Mouse (Mus musculus) hindbrain, embryonic 12.5 days (tissue): ENCODE results near the gene Sptlc3. TPM values are rescaled to one million over a fixed set of nuclear protein-coding genes. Genes with fewer than 3 reads are reported as not detected.

ENCODE experiments used
- ATAC-seq: fragments of 200-750 bp; cut with Nextera tagmentation; 2 replicates; pipeline ENCODE4 v1.8.0; 2017; ENCODE audit warnings: moderate TSS enrichment; ENCODE audit not compliant: low FRiP score
- H3K27ac ChIP-seq: fragments of 300-500 bp; sonication (generic); 2 replicates; pipeline ENCODE4 v1.5.1; 2016; ENCODE audit warnings: mild to moderate bottlenecking
- H3K27me3 ChIP-seq: fragments of 300-500 bp; sonication (generic); 2 replicates; pipeline ENCODE4 v1.6.1; 2016; ENCODE audit warnings: mild to moderate bottlenecking
- H3K36me3 ChIP-seq: fragments of 300-500 bp; sonication (generic); 2 replicates; pipeline ENCODE4 v1.6.1; 2016; ENCODE audit warnings: mild to moderate bottlenecking
- H3K4me1 ChIP-seq: fragments of 300-500 bp; sonication (generic); 2 replicates; pipeline ENCODE4 v1.6.1; 2016
- H3K4me2 ChIP-seq: fragments of 300-500 bp; sonication (generic); replicated peaks from 2 replicates; pipeline ENCODE4 v1.6.1; 2016; ENCODE audit warnings: mild to moderate bottlenecking
- H3K4me3 ChIP-seq: fragments of 300-500 bp; sonication (generic); 2 replicates; pipeline ENCODE4 v1.5.1; 2016; ENCODE audit warnings: mild to moderate bottlenecking
- H3K9ac ChIP-seq: fragments of 300-500 bp; sonication (generic); 2 replicates; pipeline ENCODE4 v1.6.1; 2016; ENCODE audit warnings: mild to moderate bottlenecking, moderate library complexity
- H3K9me3 ChIP-seq: fragments of 300-500 bp; sonication (generic); replicated peaks from 2 replicates; pipeline ENCODE4 v1.6.1; 2016; ENCODE audit warnings: mild to moderate bottlenecking
- WGBS: fragments of 180-500 bp; shearing (Covaris S2); methylation state at CpG from one replicate; pipeline ENCODE4 v1.1.7; 2016; 5-methylcytosine and 5-hydroxymethylcytosine counted together
- polyA plus RNA-seq: library from polyadenylated mRNA; unstranded; fragments of >200 nt; fragmentation: Nextera tagmentation; extraction: Ambion mirVana; gene quantifications from 2 replicates; pipeline ENCODE4 v1.2.1, GENCODE M21; 2016

The Sptlc3 gene
- polyA plus RNA-seq: 0.13 and 0.27 TPM in 2 replicates

DNA sequence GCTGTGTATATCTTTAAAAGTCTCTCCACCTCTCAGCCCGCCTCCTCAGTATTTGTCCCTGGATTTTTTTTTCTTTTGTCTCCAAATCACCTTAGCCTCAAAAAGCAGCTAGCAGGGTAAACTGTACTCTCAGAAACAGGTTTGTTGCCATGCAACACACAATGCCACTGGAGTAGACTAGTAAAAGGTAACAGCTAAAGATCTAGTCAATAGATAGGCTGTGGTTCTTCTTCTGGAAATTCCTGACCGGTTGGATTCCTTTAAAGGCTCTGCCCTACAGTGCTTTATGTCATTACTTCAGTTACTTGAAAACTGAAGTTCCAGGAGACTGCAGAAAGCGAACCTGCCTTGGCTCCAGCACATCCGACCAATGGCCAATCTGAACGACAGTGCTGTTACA, at the start of gene Sptlc3:
TSS of gene Sptlc3 (plus strand) at position 78 of the 400 bp plus-strand sequence.
- H3K4me3 ChIP-seq: no peak within 1 kb of the TSS
- H3K36me3 ChIP-seq: no peaks in the 10 kb centered on the region
- H3K27ac ChIP-seq: no peak within 1 kb of the TSS
- no peak within 1 kb of the TSS for H3K4me2 ChIP-seq
- no peaks in the 10 kb centered on the region for H3K4me1 ChIP-seq
- no peaks in the 10 kb centered on the region for H3K27me3 ChIP-seq
- WGBS: 71% methylated on average over 5 of the region's 5 CpGs
- no peak for ATAC-seq
- no peak within 1 kb of the TSS for H3K9ac ChIP-seq
- no peaks in the 10 kb centered on the region for H3K9me3 ChIP-seq

DNA sequence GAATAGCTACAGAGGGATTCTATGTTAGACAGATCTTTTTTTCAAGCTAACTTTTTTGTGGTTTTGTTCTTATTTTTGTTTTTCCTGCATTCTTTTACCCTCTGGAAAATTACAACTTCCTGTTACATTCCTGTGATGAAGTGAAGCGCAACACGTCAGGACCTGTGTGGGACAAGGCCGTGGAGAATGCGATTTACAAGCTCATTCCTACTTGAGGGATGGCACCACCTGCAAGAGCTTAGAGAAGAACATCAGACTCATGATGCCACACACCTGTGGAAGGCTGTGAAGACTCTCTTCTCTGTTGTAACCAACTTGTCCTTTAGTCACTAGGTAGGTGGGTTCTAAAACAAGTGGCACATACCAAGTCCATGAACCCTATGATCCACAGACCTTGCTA, 26.0 kb upstream of the Sptlc3 start:
- ATAC-seq: no peak
- 76% methylated on average over 4 of the region's 4 CpGs for WGBS
- H3K9ac ChIP-seq: no peak overlapping the region
- H3K36me3 ChIP-seq: no peaks in the 10 kb centered on the region
- H3K4me1 ChIP-seq: no peaks in the 10 kb centered on the region
- no peaks in the 10 kb centered on the region for H3K9me3 ChIP-seq
- no peak overlapping the region for H3K4me2 ChIP-seq
- H3K4me3 ChIP-seq: no peak overlapping the region
- no peak overlapping the region for H3K27ac ChIP-seq
- no peaks in the 10 kb centered on the region for H3K27me3 ChIP-seq

DNA sequence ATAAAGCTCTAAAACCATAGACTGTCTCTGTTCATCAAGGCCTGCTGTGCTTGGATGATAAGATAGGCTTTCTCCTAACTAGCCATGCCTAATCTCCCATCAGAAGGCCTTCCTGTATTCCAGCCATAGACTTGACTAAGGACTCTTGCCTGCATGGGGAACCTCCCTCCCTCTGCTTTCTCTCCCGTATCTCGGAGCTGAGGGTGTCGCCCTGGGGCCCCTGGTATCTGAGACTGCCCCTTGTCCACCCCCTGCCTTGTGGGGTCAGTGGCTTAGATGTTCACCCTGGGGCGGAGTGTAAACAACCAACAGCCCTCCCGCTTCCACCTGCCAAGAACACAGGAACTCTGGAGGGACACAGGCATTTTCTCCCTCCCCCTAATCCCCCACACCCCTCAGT, 5.0 kb upstream of the Sptlc3 start:
- Histone ChIP-seq H3K4me1 (no peaks in the 10 kb centered on the region), H3K9me3 (no peaks in the 10 kb centered on the region), H3K4me2 (no peak overlapping the region), H3K9ac (no peak overlapping the region), H3K4me3 (no peak overlapping the region), H3K27me3 (no peaks in the 10 kb centered on the region), H3K36me3 (no peaks in the 10 kb centered on the region), H3K27ac (no peak overlapping the region)
- 68% methylated on average over 5 of the region's 5 CpGs for WGBS
- no peak for ATAC-seq

DNA sequence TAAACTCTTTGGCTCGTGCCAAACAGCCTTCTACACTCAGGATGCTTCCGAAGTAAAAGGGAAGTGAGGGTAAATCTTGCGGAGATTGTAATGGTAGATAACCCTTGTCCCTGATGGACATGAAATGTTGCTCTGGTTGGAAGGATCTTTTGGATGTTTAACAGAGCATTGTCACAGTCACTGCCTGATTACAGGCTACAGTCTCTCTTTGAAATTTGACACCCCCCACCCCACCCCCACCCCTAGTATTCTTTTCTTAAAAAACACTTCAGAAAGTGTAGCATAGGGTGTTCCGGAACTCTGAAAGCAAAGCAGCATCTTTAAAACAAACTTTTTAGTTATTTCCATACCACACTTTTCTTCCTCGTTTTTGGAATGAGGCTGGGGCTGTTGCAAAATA, 916 bp downstream of the Sptlc3 start:
- Histone ChIP-seq H3K36me3 (no peaks in the 10 kb centered on the region), H3K27me3 (no peaks in the 10 kb centered on the region), H3K9me3 (no peaks in the 10 kb centered on the region), H3K27ac (no peak overlapping the region), H3K4me1 (no peaks in the 10 kb centered on the region), H3K9ac (no peak overlapping the region), H3K4me3 (no peak overlapping the region), H3K4me2 (no peak overlapping the region)
- no peak for ATAC-seq
- WGBS: 41% methylated on average over 5 of the region's 5 CpGs

DNA sequence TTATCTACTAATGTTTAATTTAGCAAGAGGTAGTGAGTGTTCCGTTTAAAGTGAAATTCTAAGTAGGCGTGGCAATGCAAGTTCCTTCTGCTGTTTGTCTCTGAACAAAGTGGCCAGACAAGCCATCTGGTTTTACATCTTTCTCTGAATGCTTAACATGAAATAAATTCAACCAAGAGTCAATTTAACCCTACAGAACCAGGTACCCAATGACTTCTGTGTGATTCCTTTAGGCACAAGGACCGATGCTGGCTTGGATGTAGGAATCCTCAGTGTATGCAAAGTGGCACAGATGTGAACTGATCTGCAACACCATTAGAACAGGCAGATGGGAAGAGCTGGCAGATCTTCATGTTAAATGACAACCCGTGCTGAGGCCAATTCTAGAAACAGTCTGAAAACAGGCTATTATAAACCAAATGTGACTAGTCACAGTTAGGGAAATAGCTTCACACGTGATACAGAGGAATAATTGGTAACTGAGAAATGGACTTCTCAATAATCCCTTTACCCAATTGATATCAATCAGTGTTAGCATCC, 68.3 kb downstream of the Sptlc3 start:
- no peak for ATAC-seq
- Histone ChIP-seq H3K4me1 (no peaks in the 10 kb centered on the region), H3K4me2 (no peak overlapping the region), H3K9ac (no peak overlapping the region), H3K27me3 (no peaks in the 10 kb centered on the region), H3K4me3 (no peak overlapping the region), H3K9me3 (no peaks in the 10 kb centered on the region), H3K27ac (no peak overlapping the region), H3K36me3 (no peaks in the 10 kb centered on the region)
- 82% methylated on average over 5 of the region's 5 CpGs for WGBS

DNA sequence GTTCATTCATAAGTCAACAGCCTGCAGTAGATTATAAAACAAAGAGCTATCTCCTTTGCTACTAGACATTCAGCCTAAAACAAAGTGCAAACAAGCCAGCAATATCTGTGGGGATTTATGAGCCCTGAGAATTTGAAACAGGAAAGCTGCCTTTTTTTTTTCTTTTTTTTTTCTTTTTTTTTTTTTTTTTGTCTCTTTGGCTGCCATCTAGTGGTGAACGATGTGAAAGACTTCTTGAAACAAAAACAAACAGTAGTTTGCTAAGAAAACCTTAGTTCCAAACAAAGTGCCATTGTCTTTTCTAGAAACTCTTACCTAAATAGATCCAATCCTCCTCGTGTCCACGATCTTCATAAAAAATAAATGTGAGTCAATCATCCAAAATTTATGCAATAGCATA, 85.6 kb downstream of the Sptlc3 start:
- no peak overlapping the region for H3K9ac ChIP-seq
- 12% methylated on average over 3 of the region's 3 CpGs for WGBS
- H3K4me3 ChIP-seq: no peak overlapping the region

DNA sequence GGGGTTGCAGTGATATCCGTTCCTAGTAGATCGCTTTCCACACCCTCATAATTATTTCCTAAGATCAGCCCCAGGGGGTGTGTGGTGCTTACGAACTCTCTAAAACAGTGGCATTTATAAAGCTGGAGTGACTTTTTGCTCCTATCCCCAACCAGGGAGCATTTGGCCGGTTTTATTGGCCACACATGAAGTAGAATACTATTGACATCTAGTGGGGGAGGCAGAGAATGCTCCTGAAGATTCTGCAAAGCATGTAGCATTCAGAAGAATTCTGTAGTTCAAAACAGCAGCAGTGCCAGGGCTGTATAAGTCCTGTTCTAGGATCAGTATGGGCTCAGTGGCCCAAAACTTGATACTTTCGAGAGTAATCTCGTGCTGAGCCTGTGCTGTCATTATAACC, 89.1 kb downstream of the Sptlc3 start:
- 72% methylated on average over 6 of the region's 6 CpGs for WGBS
- ATAC-seq: no peak
- Histone ChIP-seq H3K27ac (no peak overlapping the region), H3K36me3 (no peaks in the 10 kb centered on the region), H3K9ac (no peak overlapping the region), H3K4me3 (no peak overlapping the region), H3K4me2 (no peak overlapping the region), H3K9me3 (no peaks in the 10 kb centered on the region), H3K4me1 (no peaks in the 10 kb centered on the region), H3K27me3 (no peaks in the 10 kb centered on the region)

More for the DNA sequence above, 85.6 kb downstream of the Sptlc3 start:
- no peak for ATAC-seq
- Histone ChIP-seq H3K4me2 (no peak overlapping the region), H3K4me1 (no peaks in the 10 kb centered on the region), H3K9me3 (no peaks in the 10 kb centered on the region), H3K36me3 (no peaks in the 10 kb centered on the region), H3K27me3 (no peaks in the 10 kb centered on the region), H3K27ac (no peak overlapping the region)

DNA sequence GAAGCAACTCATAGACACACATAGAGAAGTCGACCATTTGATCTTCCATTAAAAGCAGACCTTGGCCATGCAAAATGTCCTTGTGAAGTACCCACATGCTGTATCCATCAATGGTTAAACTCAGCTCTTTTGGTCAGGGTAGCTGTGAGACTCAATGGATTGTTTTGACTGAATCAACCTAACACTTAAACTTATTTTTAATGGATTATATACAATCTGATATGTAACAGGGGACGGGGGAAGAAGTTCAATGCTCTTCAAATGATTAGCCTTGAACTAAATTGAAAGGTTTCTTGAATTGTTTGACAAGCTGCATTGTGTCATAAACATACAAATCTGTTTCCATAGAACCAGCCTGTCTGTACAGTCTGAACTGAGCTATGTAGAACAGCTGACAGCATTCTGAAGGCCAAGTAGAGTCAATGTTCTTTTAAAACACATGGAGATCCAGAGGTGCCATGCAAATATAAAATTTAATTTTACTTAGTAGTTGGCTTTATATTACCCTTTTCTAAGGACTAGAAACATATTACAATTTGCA, 94.0 kb downstream of the Sptlc3 start:
- H3K9me3 ChIP-seq: no peaks in the 10 kb centered on the region
- no peaks in the 10 kb centered on the region for H3K36me3 ChIP-seq
- H3K4me3 ChIP-seq: no peak overlapping the region
- no peaks in the 10 kb centered on the region for H3K27me3 ChIP-seq
- no peak overlapping the region for H3K4me2 ChIP-seq
- ATAC-seq: no peak
- 84% methylated on average over 2 of the region's 2 CpGs for WGBS
- H3K4me1 ChIP-seq: no peaks in the 10 kb centered on the region
- no peak overlapping the region for H3K9ac ChIP-seq
- H3K27ac ChIP-seq: no peak overlapping the region

DNA sequence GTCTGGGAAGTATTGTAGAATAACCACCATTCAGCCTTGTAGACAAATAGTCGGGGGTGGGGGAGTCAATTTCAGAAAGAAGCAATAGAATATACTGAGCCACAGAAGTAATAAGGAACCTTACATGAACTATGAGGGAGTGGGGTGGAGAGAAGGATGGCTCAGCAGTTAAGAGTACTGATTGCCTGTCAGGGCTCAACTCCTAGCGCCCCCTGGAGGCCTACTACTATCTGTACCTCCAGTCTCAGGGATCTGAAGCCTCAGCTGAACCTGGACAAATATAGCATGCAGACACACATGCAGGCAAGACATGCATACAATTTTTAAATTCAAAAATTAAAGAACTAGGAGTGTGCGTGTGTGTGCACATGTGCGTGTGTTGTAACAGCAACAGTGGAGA, 96.2 kb downstream of the Sptlc3 start:
- WGBS: 47% methylated on average over 4 of the region's 4 CpGs
- ATAC-seq: no peak

DNA sequence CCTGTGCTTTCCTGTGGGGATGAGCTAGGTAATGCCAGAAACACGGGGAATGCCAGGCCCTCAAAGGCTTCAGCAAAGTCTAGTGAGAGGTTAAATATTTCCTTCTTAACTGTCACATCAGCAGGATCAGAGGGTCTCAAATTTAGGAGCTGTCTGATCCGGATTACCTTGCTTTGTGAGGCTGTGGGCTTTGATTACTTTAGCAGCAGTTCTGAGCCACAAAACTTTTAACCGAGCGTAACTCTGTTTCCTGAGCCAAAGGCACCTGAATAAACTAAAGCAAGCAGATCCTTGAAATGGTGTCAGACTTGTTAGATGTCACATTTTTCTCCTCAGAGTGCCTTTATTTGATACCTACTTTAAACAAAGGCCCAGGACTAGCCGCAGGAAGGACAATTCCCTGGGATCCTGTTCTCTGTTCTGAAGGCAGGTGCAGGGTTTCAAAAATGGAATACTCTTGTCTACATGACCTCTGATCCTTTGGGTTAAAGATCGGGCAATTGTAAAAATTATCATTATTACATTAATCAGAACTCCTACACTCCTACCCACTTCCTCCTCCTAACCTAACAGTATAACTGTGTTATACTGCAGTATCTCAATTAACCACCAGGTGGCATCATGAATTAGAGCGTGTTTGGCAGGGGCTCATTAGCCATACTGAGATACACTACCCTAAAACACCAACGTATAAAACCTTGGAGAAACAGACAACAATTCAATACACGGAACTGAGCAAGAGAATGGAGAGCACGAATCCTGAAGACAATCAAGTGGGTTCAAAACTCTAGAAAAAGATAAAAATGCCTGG, 97.4 kb downstream of the Sptlc3 start:
- WGBS: 43% methylated on average over 10 of the region's 10 CpGs
- Histone ChIP-seq H3K27ac (no peak overlapping the region), H3K4me1 (no peaks in the 10 kb centered on the region), H3K36me3 (no peaks in the 10 kb centered on the region), H3K9ac (no peak overlapping the region), H3K9me3 (no peaks in the 10 kb centered on the region), H3K4me3 (no peak overlapping the region), H3K27me3 (no peaks in the 10 kb centered on the region), H3K4me2 (no peak overlapping the region)
- peak; percentile 74 for ATAC-seq

More for the DNA sequence above, 96.2 kb downstream of the Sptlc3 start:
- H3K4me1 ChIP-seq: no peaks in the 10 kb centered on the region
- H3K4me2 ChIP-seq: no peak overlapping the region
- H3K27ac ChIP-seq: no peak overlapping the region
- H3K9ac ChIP-seq: no peak overlapping the region
- no peaks in the 10 kb centered on the region for H3K36me3 ChIP-seq
- no peak overlapping the region for H3K4me3 ChIP-seq
- no peaks in the 10 kb centered on the region for H3K9me3 ChIP-seq
- H3K27me3 ChIP-seq: no peaks in the 10 kb centered on the region

DNA sequence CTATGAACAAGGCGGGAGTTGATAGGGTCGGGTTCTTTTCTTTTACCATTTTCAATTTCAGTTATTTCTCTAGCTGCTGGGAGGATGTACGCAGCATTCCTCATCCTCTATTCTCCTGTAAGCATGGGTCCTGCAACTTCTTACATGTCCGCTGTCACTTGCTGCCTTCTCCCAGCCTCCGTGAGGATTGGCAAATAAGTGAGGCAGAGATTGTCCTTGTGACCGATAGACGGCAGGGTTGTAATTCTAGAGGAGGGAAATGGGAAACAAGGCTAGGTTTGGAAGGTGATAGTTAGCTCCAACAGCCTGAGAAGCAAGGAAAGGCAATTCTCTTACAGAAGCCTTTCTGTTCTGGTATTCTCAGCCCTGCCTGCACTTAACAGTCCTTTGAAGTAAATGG, 98.4 kb downstream of the Sptlc3 start:
- ATAC-seq: no peak
- WGBS: 86% methylated on average over 7 of the region's 7 CpGs
- Histone ChIP-seq H3K4me1 (no peaks in the 10 kb centered on the region), H3K4me3 (no peak overlapping the region), H3K27ac (no peak overlapping the region), H3K9ac (no peak overlapping the region), H3K27me3 (no peaks in the 10 kb centered on the region), H3K36me3 (no peaks in the 10 kb centered on the region), H3K9me3 (no peaks in the 10 kb centered on the region), H3K4me2 (no peak overlapping the region)

DNA sequence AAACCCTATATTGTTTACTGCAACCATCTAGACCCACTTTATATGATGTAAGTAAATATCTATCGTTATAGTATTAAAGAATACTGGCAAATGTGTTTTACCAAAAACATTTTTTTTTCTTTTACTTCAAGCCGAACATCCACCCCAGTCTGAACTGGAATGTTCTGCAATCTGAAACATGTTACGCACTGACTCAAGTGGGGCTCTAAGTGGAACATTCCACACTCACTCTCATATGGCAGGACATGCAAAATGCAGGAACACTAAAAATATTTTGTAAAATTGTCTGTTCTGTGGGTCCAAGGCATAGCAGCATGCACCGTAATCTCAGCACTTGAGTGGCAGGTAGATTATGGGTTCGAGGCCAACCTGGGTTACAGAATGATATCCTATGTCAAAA, 103.5 kb downstream of the Sptlc3 start:
- no peak for ATAC-seq
- no peak overlapping the region for H3K4me2 ChIP-seq
- no peak overlapping the region for H3K27ac ChIP-seq
- whole genome bisulfite sequencing: 92% methylated on average over 5 of the region's 5 CpGs
- no peaks in the 10 kb centered on the region for H3K36me3 ChIP-seq
- no peaks in the 10 kb centered on the region for H3K9me3 ChIP-seq
- H3K4me1 ChIP-seq: 0 out of 2 replicates have a peak, but pooled peaks cover 4% of the 10 kb centered on the region
- H3K27me3 ChIP-seq: no peaks in the 10 kb centered on the region
- H3K9ac ChIP-seq: no peak overlapping the region
- H3K4me3 ChIP-seq: no peak overlapping the region
